Mouse (Mus musculus): ENCODE measurements around the gene Olfr1065.
"Not testable (repeated sequence)": the region's sequence is repeated elsewhere in the genome, so short reads cannot be mapped to it uniquely, and the experiment has no call there.

The Olfr1065 gene

DNA sequence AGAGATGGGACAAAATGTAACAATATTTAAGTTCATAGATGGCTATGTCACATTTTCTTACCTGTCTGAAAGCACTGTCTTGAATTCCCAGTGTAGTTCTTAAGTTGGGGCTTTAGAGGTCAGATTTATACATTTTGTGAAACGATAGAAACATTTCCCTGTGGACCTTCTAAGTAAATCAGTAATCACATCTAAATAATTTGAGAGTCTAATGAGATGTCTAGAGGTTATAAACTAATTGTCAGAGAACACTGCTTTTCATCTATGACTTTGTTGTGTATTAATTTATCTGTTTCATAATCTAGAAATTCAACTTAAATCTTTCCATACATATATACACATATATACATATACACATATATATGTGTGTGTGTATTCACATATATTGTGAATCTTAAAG is at the start of gene Olfr1065:
Gene Olfr1065, minus strand, starts transcription at position 101 of the 400 bp plus-strand sequence.
- not testable (repeated sequence) for DNase-seq (ENCODE audit: low spot score)

DNA sequence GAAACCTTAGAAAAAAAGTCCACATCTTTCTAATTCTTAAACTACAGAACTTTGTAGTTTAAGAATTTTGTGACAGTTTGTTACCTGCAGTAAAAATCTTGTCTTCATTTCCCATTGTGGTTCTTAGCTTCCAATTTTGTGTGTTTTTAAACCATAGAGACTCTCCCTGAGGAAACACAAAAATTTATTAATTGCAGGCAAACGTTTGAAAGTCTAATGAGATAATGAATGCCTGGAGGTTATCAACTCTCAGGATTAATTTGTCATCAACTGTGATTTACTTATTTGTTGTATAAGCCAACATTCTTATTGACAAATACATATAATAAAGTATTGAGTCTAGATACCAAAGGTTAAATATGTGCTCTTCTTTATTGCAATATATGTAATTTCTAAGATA is 36.9 kb upstream of the Olfr1065 start, which contains the start of gene Olfr228:
Gene Olfr228, minus strand, starts transcription at position 101 of the 400 bp plus-strand sequence.
- DNase-seq (ENCODE audit: low spot score): no peak

DNA sequence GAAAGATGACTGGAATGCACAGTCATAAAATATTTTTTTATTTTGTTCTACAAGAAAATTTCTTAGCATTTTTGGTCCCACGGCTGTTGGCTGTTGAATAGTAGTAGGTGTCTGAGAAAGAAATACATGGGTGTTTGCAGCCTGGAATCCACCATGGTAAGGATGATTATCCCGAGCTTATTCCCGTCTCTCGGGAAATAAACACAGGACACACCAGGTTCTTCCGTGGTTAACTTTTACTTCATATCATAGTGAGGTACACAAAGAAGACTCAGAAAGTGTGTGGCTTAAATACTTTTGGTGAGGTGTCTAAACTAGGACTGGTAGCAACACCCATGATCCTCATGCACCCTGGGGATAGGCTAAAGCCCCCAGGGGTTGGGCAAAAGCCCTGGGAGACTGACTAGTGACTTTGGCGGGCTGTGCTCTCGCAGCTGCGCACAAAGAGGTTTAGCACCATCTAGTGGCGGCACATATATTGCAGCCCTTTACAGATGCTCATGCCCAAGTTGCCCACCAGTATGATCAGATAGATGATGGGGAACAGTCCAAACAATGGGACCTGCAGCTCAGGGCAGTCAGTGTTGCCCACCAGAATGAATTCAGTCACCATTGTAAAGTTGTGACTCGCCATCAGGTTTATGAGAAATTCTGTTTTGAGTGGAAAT is 14.2 kb upstream of the Olfr1065 start:
- peak; percentile 23 for DNase-seq (ENCODE audit: low spot score)

DNA sequence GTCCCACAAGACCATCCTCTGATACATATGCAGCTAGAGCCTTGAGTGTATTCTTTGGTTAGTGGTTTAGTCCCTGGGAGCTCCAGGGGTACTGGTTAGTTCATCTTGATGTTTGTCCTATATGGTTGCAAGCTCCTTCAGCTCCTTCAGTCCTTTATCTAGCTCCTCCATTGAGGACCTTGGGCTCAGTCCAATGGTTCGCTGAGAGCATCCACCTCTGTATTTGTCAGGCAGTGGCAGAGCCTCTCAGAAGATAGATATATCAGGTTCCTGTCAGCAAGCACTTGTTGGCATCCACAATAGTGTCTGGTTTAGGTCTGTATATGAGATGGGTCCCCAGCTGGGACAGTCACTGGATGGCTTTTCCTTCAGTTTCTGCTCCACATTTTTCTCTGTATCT is 10.0 kb upstream of the Olfr1065 start:
- no peak for DNase-seq (ENCODE audit: low spot score)

DNA sequence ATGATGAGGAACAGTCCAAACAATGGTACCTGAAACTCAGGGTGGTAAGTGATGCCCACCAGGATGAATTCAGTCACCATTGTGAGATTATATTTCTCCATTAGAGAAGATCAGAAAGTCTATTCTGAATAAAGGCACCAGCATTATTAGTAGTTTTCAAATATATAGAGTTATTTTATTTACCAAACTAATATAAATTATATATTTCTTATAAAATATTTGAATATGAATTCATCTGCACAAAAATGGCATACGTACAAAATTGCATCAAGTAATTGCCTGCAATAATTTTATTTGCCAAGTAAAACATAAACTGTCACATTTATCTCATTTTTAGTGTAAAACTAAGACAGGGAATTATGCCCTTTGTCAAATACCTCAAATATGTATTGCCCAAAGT is 5.8 kb upstream of the Olfr1065 start, which contains the start of gene Olfr1066:
Gene Olfr1066, minus strand, starts transcription at position 101 of the 400 bp plus-strand sequence.
- no peak for DNase-seq (ENCODE audit: low spot score)

DNA sequence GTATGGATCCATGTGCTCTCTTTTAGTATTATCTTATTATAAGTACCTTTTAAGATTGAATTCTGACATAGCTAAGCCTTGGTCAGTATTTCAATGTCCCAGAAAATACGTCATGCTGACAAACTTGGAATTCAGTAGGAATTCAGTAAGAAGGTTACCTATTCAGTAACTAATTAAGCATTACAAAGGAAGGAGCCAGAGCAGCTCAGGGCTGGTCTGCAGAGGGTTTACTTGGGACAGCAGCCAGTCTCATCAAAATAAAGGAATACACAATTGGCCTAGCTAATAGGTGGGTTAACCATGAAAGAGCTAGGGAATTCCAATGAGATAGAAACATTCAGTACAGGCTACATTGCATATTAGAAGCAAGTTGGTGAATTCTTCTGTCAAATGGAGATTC is 8.3 kb downstream of the Olfr1065 start:
- not testable (repeated sequence) for DNase-seq (ENCODE audit: low spot score)

DNA sequence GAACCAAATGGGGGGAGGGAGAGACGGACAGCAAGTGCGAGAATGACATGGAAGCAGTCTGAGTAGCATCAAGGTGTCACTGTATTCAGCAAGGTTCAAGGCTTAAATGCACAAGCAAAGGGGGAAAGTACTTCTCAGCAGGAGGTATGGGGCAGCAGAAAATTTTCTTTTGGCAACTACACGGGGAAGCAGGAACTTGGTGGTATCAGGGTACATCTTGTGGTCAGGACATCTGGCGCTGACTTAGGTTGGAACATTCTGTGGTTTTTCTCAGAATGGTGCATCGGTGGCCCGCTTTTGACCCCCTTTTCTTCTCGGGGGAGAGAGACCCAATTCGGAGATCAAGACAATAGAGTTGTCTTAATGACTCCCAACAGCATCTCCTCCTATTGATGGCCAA is 21.9 kb downstream of the Olfr1065 start:
- DNase-seq (ENCODE audit: low spot score): not testable (repeated sequence)

DNA sequence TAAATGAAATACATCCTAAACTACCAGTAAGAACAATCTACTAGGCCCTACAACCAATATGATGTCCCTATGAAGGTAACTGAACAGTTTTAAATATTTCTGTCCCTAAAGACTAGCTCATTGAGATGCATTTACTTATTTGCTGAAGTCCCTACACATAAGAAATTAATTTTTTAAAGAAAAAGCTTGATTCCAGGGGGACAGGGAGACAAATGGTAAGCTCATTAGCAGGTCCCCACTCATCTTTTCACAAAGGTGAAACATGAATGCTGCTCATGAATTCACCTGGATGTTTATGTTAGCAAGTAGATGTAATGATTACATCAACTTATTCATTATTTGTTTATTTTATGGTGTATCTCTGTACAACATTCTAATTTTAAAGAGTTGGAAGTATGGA is 23.7 kb downstream of the Olfr1065 start, which contains the start of gene Olfr1062:
Gene Olfr1062, minus strand, starts transcription at position 101 of the 400 bp plus-strand sequence.
- DNase-seq (ENCODE audit: low spot score): not testable (repeated sequence)

DNA sequence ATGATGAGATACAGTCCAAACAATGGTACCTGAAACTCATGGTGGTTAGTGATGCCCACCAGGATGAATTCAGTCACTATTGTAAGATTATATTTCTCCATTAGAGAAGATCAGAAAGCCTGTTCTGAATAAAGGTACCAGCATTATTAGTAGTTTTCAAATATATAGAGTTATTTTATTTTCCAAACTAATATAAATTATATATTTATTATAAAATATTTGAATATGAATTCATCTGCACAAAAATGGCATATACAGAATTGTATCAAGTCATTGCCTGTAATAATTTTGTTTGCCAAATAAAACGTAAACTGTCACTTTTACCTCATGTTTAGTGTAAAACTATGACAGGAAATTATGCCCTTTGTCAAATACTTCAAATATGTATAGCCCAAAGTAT is 36.4 kb downstream of the Olfr1065 start, which contains the start of gene Olfr1061:
Gene Olfr1061, minus strand, starts transcription at position 101 of the 400 bp plus-strand sequence.
- DNase-seq (ENCODE audit: low spot score): no peak

DNA sequence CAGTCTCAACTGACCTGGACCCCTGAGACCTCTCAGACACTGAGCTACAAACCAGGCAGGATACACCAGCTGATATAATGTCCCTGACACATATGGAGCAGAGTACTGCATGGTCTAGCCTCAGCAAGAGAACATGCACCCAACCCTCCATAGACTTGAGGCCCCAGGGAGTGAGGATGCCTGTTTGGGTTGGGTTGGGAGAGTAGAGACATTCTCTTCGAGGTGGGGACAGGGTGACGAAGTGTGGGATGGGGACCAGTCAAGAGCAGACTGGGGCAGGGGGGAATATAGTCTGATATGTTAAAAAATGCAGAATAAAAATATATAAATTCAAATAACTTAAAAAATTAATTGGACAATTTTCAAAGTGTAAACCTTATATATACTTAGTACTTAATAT is 55.3 kb downstream of the Olfr1065 start:
- no peak for DNase-seq (ENCODE audit: low spot score)

Data from urinary bladder, postnatal 25 days (tissue).